Mouse (Mus musculus): ENCODE measurements at regions not wholly inside any gene's neighbourhood (a gene's known extent, or its start where the extent isn't known, plus 50 kb on each side); places are given as distances from the start of the nearest gene placed in this dataset.

DNA sequence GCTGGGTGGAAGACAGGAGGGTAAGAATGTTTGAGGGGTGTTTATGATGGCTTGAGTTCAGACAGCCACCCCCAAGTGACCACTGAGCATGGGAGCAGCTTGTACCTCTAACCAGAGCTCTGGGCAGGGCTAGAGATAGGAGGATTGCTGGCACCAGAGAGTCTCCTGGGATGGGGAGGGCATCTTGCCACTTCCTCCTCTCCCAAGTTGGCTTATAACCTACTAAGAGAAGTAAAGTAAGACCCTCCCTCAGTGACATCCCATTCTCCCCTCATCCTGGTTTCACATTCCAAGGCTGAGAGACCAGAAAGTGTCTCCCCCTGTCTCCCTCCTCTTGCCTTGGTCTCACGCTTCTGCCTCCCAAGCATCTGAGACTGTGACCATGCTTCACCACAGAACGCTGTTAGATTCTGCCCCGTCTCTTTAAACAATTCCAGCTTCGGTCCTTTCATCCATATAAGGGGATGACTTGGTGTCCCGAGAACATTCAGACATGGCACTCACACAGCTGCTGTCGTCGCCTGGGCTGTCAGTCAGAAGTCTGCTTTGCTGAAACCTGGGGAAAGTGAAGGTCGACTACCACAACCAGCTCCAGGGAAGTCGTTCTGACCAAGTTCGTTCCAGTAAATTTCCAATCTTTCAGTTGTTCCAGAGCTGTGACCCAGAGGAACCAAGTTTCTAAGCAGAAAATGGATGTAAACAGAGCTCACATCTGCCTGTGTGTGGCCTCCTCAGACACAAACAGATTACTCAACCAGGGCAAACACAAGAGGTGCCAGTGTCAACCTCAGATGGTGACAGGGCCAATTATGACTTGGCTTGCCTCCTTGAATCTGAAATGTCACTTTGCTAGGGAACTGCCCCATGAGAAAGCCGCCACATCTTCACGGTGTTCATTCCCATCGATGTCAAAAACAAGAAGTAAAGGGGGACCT lies 85.3 kb upstream of the Rbms3 start:
- no peak for DNase-seq (ENCODE audit: extremely low spot score in 1 of 2, low spot score in 2 of 2)
- intact Hi-C loops (cut with DNase I) = no loop called here

DNA sequence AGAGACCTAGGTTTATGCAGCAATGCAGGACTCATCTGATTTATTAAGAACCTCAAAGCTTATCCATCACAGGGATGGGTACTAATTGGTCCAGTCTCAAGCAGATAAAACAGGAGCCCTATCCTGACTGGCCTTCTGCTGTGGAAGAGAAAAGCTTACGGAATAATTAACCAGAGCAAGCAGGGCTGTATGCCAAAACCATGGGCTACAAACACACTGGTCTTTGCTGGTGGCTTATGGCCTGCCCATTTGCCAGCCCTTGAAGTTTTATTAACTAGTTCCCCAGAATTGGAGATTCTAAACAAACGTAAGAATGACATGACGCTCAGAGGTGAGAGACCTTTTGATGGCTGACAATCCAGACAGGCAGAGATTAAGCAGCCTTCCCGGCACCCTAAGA lies 83.4 kb upstream of the Rbms3 start:
- no peak for DNase-seq (ENCODE audit: extremely low spot score in 1 of 2, low spot score in 2 of 2)
- intact Hi-C loops (cut with DNase I) = no loop called here

DNA sequence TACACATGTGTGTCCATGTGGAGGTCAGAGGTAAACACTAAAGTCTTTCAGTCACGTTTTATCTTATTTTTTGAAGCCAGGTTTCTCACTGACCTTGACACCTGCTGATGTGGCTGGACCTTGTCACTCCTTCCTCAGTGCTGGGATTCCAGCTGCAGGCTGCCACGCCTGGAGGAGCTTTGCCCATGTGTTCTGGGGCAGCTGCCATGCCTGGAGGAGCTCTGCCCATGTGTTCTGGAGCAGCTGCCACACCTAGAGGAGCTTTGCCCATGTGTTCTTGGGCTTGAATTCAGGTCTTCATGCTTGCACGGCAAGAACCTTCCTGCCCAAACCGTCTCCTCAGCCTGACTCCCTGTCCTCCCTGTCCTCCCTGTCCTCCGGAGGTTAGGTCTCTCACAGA lies 82.1 kb upstream of the Rbms3 start:
- intact Hi-C loops (cut with DNase I) = no loop called here
- no peak for DNase-seq (ENCODE audit: extremely low spot score in 1 of 2, low spot score in 2 of 2)

DNA sequence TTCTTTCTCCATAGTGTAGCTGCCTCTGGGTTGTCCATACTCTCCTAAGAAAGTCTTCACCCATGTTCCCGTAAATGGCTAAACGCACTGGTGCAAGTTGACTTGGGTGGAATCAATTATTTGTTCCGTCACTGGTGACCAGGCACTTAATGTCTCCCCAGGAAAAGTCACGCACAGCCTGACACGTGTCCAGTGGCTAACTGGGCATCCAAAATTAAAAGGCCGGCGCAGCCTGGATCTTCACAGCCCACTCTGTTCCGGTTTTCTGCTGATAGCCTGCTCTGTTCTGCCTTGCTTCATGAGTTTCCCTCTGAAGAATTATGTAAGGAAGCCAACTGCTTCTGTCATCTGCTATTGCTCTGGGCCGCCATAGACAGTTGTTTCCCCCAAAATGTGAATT lies 81.3 kb upstream of the Rbms3 start:
- DNase-seq (ENCODE audit: extremely low spot score in 1 of 2, low spot score in 2 of 2) = no peak
- intact Hi-C loops (cut with DNase I) = no loop called here

DNA sequence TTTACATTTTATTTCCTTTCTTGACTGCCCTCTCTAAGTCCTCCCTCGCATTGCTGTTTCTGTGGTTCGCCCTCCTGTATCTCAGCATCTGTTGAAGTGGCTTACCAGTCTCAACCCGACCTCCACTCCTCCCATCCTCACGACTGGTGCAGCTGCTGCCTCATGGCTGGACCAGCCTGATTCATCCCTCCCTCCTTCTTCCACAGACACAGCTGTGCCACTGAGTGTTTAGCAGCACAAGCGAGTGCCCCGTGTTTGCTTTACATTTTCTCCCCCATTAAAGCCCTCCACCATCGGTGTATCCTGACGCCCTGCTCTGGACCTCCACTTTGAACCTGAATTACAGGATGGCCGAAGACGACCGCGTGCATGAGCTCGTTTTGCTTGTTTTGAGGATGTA lies 80.0 kb upstream of the Rbms3 start:
- DNase-seq (ENCODE audit: extremely low spot score in 1 of 2, low spot score in 2 of 2) = no peak
- intact Hi-C loops (cut with DNase I) = no loop called here

DNA sequence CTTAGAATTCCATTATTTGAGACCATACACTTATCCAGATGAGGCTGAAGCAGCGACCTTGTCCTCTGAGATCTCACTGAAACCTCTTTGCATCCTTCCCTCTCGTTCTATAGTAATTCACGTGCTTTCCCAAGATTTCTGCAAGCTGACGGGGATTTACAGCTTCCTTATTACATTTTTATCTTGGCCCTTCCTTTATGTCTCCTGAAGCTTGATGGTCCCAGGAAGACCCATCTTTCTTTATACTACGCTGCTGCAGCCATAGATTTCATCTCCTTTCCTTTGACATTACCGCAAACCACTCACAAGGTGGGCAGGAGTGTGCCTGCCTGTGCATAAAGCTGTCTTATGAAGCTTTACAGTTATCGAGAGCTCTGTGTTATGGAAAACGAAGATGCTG lies 63.3 kb upstream of the Rbms3 start:
- intact Hi-C loops (cut with DNase I) = no loop called here
- DNase-seq (ENCODE audit: extremely low spot score in 1 of 2, low spot score in 2 of 2) = no peak

DNA sequence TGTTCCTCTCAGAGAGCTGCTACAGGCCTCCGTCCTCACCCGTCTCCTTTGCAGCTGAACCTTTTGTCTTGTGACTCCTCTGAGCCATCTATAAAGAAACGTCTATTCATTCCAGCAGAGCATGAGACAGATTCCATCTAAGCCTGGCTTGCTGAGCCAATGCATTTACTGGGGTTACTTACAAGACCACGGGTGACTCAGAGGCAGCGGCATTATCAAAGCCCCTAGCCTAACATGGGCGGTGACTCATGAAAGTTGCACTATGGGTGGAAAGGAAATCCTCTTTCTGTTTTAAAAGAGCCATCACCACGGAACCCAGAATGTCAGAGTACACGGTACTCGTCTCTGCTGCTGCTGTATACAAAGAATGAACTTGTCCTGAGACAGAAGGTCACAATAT lies 62.8 kb upstream of the Rbms3 start:
- intact Hi-C loops (cut with DNase I) = no loop called here
- DNase-seq (ENCODE audit: extremely low spot score in 1 of 2, low spot score in 2 of 2) = no peak

DNA sequence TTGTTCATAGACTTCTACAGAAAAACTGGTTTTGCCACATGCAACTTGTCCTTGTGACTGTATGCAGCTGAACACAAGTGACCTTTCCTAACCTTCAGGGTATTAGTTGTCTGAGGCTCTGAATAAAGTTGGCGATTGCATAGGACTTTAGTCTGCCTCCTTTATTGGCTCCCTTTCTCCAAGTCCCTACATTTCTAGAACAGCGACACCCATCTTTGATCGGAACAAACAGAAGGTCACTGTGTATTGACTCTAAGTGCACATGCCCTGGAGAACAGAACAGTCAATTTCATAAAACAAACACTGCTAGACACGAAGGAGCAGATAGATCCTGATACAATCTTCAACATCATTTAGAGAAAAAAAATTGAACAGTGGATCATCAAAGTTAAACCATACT lies 60.2 kb upstream of the Rbms3 start:
- intact Hi-C loops (cut with DNase I) = no loop called here
- DNase-seq (ENCODE audit: extremely low spot score in 1 of 2, low spot score in 2 of 2) = no peak
